Mouse (Mus musculus): ENCODE measurements at regions not wholly inside any gene's neighbourhood (a gene's known extent, or its start where the extent isn't known, plus 50 kb on each side); places are given as distances from the start of the nearest gene placed in this dataset.
"Not testable (repeated sequence)": the region's sequence is repeated elsewhere in the genome, so short reads cannot be mapped to it uniquely, and the experiment has no call there.

DNA sequence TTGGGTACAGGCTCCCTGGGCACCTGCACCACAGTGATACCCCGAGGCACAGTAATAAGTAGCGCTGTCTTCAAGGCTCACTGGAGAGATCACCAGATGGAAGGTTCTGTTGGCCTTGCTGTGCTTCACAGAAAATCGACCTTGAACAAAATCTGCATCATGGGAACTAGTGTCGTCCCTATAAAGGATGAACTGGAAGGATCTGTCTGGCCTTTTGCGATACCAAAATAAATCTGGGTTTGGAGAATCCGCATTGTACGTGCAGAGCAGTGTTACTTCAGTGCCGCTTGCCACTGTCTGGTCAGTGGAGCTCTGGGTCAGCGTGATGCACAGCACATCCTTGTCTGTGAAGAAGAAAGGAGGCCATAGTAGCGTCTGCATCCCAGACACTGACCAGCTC, 105.3 kb downstream of the Dad1 start:
- in situ Hi-C loops (cut with MboI): no loop called here

DNA sequence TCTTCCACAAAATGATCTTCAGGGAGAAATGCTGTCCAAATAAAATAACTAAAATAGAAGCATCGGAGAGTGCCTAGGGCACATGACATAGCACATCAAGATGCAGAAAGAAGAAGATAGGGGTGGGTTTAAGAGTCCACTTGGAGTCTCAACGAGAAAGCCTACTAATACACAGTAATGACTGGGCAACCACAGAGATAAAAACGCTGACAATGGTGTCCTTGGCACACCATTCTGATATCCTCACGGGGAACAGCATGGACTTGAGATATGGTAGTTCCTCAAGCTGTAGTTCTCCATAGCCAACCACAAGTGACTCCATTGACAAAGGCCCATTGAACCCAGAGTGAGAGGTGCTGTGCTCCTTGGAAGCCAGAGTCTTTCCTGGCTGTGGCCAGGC, 105.8 kb downstream of the Dad1 start:
- in situ Hi-C loops (cut with MboI): no loop called here

DNA sequence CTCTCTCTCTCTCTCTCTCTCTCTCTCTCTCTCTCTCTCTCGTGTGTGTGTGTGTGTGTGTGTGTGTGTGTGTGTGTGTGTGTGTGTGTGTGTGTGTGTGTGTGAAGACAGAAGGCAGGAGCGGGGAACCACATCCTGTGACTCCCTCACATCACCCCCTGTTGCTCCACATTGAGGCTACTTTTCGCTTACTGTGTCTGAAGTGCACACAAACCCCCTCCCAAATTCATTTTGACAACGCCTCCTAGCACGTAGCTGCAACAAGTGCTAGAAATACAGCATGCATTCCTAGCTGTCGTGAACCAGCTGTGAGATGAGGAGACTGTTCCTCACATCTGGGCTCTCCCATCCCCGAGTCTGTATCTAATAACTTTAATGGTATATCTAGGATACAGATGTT, 106.4 kb downstream of the Dad1 start:
- in situ Hi-C loops (cut with MboI): no loop called here

DNA sequence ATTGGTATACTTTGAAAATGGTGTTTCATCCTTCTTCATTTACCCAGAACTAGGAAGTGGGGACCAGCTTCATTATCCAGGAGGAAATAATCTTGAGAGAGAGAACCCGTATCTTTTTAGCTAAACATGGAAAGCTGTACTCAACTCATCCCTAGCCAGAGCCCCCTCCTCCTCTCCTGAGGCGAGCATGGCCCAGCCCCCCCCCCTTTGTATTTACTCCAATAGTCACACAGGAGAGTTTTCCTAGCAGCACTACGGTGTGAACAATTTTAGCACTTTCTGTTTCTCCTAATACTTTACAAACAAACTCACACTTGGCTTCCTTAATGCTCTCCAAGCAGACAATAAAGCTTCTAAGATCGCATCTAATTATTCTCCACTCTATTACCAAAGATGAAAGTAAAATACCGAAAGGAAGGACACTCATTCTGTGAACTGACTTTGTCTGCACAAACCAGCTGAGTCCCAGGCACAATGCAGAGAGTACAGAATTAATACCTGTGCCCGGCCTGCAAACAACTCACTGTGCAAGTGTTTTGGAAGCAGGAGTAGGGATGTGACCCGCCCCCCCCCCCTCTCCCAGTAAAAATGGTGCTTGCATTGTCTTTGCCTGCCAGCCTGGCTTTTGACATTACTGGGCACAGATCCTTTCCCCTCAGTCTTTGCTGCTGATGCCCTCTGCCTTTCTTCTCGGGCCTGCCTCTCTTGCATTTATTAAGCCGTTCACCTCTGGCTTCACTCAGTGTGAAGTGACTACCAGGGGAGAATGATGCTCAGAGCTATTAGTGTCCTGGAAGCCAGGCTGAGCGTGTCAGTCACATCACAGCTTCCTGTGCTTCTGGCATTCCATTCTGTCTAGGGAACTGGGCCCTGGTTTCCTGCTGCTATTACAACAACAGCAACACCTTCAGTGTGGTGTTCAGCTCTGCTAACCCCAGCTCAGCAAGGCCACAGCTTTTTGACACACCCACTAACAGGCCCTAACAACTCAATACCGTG, 107.9 kb downstream of the Dad1 start:
- in situ Hi-C loops (cut with MboI): no loop called here

DNA sequence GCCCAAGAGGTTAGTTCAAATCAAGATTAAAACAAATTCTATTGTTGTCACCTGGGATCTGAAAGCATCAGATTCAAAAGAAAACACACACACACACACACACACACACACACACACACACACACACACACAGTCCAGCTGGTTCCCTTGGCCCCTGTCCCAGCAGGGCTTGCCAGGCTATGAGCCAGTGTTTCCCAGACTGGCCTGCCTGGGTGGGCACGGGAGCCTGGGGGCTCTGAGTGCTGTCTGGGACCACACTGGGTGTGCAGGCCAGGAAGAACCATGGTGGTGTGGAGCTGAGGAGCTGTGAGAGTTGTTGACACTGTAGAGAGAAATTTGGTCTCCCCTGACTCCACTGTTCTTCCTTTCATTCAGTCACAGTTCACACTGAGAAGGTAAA, 110.1 kb downstream of the Dad1 start:
- in situ Hi-C loops (cut with MboI): no loop called here

DNA sequence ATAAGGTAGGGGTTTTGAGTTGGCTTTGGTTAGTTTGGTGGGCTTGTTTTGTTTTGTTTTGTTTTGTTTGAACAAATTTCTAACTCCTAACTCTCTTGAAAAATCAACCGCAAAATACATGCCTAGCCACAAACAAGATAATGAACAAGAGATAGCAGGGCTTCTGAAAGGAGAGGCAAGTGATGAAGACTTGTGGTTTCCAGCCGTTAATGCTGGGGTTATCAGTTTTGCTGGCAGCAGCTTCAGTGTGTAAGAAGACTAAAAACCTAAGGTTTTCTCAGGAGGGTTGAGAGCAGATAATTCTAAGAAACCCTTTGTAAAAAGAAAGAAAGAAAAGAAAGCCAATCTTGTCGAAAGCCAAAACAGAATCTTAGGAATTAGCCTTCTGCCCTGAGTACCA, 115.6 kb downstream of the Dad1 start:
- in situ Hi-C loops (cut with MboI): no loop called here

DNA sequence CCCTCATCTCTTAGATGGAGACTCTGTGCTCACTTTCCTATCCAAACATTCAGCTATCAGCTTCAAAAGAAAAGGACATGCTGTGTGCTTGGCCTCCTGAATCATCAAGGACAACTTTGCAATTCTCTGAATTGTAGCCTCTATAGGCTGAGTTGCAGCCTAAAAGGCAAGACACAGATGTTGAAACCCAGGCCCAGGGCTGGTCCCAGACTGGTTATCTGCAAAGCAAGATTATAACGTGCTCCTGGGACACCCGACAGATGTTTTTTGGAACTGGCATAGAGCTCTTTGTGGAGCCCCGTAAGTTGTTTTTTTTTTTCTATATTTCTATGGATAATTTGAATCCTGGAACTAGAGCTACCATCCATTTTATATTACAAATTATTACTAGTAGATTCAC, 117.4 kb downstream of the Dad1 start:
- in situ Hi-C loops (cut with MboI): no loop called here

DNA sequence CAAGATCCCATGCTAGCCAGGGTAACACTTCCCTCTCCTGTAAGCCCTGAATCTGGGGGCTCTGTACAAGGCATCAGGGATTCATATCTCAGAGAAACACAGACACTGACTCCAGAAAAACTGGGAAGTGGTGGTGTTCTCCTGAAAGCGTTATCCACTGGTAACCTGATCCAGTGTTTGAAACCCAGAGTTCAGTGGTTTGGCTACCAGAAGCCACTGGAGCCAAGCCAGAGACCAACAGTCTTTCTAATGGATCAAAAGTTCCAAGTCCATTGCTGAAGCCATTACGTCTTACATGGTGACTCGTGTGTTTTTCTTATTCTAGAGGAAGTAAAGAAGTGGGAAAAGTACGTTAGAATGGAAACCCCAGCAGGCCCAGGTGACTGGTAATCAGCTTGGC, 125.6 kb downstream of the Dad1 start:
- in situ Hi-C loops (cut with MboI): no loop called here

DNA sequence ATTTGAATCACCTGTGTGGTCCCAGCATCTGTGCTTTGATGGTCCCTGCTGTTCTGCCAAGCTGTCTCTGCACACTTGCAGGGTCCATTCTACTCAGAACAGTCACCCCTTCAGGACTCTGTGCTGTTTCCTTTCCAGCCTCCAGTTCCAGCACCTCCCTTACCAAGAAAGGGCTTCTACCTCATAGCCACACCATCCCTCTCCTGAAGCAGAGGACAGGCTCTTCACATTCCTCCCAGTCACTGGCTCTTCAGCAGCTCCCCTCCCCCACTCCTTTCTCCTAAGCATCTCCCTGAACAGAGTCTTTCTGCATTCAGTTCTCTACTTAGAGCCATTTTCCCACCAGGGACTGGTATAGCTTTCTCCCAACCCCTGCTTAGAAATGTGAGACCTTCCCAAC, 128.4 kb downstream of the Dad1 start:
- in situ Hi-C loops (cut with MboI): no loop called here

DNA sequence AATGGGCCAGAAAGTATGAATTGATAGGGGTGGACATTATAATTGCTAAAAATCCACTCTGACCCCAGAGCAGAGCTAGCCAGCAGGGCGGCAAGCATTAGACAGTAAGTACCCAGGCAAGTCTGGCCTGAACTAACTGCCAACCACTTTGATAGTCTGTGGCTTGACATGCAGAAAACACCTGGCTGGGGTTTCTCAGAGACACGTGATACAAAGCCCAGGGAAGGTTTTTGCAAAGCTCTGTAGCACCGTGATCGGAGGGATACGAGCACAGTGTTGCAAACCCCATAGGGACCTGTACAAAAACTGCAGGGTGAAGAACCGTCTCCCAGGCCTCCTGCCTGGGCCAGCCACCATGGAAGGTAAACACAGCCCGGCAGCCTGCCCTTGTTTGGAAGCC, 131.9 kb downstream of the Dad1 start:
- in situ Hi-C loops (cut with MboI): no loop called here

DNA sequence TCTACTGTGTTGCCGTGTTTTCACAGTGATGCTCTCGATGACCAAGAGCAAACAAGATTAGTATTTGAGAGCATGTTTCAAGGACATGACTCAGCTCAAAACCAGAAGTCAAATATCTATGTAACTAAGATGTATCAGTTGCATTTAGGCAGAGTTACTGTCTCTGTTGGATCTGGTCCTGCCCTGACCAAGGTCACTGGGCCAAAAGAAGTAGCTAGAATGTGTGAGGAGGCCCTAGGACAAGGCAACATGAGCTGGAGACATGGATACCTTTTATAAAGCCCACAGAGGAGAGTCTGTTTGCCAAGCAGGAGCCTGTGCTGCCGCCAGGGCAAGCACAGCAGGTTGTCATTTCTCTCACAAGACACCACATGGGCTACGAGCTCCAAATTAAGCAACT, 132.6 kb downstream of the Dad1 start:
- in situ Hi-C loops (cut with MboI): no loop called here

DNA sequence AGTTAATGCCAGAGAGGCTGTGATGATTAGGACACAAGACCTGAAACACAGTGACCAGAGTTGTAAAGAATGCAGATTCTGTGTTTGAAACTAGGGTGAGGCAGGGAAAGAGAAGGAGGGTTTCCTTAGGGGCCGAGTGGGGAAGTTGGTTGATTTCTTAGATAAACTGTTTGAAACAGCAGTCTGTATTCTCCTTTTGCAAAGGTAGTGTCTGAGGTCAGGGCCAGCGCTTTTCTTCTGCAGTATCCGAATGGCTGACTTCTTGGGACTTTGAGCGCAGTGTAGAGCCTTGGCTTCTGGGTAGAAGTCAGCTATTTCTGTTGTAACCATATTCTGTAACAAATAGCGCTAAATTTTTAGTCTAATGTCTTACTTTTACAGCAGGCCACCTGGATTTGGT, 133.7 kb downstream of the Dad1 start:
- in situ Hi-C loops (cut with MboI): no loop called here

DNA sequence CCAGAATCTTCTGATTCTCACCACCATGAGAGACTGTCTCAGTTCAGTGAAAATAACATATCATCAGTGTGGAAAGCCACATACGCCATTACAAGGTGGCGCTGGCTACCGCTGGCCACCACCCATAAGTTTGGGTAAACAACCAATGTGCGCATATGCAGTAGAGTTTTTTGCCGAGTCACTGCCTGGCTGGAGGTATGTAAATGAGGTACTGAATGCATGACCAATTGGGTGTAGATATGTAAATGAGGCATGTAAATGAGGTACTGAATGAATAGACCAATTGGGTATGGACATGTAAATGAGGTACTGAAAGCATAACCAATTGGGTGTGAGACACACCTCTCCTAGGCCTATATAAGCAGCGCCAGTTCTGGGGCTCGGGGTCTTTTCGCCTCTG, 136.3 kb downstream of the Dad1 start:
- in situ Hi-C loops (cut with MboI): not testable (repeated sequence)

DNA sequence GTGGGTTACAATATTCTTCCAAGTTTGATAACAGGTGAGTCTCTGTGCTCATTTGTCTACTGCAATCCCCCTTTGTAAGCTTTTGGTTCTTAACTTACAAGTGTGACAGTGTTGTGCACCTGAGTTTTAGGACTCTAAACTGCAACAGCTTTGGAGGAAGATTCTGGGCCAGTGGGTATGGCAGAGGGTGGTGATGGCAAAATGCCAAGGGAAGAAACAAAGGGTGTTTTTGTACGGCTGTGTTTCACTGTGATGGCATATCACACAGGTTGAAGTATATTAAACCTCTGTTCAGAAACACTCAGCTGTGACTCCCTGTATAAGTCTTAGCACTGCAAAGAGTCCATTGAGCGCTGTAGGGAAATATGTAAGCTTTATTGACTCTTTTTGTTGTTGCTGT, 140.7 kb downstream of the Dad1 start:
- in situ Hi-C loops (cut with MboI): no loop called here

DNA sequence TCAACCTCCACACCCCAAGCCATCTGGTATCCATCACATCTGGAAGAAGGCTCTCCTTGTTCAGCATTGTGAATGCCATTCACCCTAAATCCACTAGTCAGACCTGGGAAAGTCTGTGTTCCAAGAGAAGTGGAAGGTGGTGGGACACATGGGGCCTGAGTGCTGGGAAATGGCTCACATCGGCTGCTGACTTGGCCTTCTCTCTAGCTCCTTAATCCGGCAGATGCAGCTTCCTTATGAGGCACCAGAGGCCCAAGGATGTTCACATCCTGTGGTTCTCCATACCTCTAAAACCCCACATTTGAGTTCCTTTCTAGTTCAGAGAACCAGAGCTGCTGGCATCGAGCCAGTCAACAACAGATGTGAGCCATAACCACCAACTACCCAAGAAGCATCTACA, 142.9 kb downstream of the Dad1 start:
- in situ Hi-C loops (cut with MboI): no loop called here

DNA sequence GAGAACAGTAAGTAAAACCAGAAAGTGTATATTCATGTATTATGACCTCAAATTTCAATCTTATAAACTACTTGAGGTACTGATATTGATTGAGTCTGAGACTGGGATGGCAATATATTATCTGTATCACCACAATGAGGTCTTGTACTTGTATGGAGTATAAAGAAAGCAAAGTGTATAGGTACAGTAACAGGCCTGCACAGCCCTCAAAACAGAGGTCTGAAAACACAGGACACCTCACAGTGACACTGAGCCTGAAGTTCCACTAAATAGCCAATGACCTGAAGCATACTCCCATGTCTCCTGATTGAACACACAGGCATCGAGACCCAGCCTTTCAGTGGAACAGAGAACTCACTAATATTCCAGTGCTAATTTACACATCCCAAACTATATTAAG, 144.8 kb downstream of the Dad1 start:
- in situ Hi-C loops (cut with MboI): no loop called here

DNA sequence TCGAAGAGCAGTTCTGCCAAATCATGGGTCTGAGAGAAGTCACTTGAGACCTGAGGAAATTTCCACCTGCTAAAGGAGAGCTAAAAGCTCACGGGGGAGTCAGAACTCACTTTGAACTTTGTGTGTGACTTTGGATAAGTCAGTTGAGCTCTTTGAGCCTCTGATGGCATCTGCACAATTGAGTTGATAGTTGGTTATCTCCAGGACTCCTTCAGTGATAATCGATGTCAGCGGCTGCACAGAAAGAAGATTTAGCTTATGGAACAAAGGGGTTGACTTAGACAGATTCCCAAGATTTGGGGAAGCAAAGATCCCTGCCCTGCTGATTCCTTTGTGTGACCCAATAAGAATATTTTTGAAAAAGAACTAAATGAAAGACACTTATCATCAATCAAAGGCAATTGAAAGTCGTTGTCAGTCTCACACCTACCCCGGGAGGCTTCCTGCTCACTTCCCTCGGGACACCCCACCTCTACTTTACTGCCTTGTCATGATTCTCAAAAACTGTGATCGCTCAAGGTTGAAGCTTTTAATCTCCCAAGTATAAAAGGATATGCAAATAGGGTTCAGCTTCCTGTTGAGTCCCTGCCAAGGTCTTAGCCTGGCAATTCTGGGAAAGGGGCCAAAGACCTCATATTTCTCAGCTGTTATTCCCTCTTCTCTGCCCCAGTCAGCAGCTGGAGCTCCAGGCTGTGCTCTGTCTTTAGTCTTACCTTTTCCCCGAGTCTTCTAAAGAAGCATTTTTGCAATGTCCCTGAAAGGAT, 145.4 kb downstream of the Dad1 start:
- in situ Hi-C loops (cut with MboI): no loop called here

DNA sequence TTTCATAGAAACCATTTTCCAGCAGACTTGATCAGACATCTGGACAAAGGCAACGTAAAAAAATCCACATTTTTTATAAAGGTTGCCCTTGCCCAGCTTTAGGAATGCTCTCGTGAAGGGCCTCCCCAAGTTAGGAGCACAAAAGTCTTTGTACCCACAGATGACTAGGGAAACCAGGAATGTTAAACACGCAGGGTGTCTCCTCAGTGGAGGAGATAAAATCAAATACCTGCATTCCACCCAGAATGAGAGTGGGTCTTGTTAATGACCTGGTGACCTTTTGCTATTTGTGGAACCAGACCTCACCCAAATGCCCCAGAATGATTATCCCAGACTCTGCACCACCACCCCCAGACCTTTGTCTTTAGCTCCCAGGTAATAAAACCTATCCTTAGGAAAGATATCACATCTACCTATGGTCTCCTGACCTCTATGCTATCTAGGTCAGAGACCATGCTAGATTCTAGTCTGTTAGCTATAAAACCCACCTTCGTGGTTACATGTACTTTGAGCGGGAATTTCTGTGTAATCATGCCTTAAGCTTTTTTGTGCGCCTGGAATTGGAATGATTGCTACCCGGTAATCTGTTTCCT, 146.6 kb downstream of the Dad1 start:
- in situ Hi-C loops (cut with MboI): no loop called here

DNA sequence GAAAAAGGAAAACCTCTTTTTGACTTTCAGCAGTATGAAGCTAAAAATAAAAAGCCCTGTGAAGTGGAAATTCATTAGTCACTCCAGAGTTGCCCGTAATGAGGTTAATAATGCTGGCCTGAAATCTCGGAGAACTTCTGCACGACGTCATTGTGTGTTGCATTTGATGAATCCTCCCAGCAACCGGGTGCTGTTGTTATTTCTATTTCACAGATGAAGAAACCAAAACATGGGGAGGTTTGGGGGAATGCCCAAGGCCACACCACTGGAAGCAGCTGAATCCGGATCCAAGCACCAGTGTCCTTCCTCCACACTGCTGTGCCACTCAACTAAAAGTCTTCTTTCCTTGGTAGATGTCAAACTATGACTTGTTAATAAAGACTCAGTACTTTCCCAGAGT, 149.7 kb downstream of the Dad1 start:
- in situ Hi-C loops (cut with MboI): no loop called here

DNA sequence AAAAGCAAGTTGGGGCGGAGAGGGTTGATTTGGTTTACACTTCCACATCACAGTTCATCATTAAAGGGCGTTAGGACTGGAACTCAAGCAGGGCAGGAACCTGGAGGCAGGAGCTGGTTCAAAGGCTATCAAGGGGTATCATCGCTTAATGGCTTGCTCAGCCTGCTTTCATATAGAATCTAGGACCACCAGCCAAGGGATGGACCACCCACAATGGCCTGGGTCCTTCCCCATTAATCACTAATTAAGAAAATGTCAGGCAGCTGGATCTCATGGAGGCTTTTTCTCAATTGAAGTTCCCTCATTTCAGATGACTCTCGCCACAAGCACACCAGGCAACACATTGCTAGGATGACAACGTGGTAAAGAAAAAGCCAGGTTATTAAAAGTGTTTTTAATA, 150.4 kb downstream of the Dad1 start:
- in situ Hi-C loops (cut with MboI): no loop called here

DNA sequence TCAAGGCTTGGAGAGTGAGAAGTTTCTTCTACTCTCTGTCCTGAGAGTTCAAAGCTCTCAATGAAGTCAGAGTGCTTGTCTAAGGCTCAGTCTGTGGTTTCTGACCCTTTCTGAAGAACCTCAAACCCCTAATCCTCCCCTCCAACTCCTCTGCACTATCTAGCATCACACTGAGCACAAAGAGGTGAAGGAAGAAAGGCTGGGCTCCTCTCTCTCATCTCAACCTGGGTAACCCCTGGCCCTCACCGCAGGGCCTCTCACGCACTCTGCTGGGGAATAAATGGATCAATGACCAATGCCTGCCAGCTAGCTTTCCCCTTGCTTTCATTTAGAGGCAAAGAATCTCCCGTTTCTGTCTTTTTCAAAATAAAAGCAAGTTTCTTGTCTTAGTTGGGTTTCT, 150.8 kb downstream of the Dad1 start:
- in situ Hi-C loops (cut with MboI): no loop called here

DNA sequence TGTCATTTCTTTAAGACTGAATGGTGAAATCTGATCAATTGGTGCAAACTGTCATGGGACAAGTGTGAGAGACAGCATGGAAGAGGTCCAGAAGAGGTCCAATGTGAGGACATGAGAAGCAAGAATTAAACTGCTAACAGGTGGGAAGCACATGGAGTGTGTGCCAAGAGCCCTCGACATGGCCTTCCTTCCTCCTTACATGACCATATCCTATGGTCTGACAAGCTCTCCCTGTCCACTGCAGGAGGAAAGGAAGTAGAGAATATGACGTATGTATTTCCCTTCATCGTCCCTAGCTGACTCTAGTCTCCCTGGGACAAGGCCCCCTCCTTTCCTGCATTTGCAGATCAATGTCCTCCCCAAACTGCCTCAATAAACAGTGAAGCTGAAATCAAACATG, 152.1 kb downstream of the Dad1 start:
- in situ Hi-C loops (cut with MboI): no loop called here

DNA sequence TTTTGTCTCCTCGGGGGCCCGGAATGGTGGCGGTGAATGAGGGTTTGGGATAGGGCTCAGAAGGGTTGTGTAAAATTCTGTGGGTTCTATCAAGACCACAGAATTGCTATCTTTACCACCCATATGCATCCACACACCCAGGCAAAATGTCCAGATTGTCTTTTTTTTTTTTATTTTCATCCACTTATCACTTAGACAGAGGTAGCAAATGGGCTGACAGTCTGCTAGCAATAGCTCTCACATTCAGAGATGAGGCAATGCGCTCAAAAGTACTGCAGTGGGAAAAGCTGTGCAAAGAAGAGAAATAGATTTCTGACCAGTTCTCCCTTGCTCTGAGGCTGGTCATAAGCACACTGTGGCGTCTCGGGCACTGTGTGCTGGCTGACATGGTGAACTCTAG, 154.5 kb downstream of the Dad1 start:
- in situ Hi-C loops (cut with MboI): no loop called here

Data from mature B cell (primary cell).